Mouse (Mus musculus) urinary bladder, postnatal 10 days (tissue): ENCODE results near the gene Mrps11.

Experiments used
- DNase-seq: peaks from one replicate; pipeline ENCODE4 v3.0.0; 2022; ENCODE audit warnings: low spot score

Gene Mrps11

DNA sequence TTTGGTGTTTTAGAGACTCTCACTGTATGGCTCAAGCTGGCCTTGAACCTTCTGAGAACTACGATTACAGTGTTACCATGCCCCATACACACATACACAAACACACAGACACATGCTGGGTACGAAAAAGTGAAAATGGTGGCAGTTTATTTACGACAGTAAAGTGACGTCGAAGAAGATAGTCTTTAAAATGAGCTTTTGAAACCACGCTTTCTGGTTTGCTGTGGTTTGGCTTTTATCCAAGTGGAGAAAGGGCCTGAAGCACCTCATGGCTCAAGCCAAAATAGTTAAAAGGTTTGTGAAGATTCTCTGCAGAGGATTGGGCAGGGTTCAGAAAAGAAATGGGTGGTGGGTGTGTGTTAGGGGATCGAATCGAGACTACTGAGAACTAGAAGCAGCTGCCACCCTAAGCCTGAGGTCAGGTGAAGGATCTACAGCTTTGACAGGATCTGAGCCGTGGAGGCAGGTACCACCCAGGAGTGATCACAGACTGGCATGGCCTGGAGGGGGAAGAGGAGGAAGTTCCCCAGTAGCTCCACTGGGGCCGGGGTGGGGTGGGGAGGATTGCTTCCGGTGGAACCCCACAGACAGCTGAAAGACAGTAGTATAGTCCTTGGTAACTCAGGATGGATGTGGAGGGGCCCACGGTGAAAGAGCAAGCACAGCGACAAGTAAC, 11.1 kb downstream of the Mrps11 start:
- DNase-seq, result no peak

- no peak for DNase-seq
Measured at GRCm38 (mm10) chr7:78794571-78795092, 11.7 kb downstream of the Mrps11 start.

GRCm38 (mm10) chr7:78796624-78797023, 13.7 kb downstream of the Mrps11 start:
- no peak for DNase-seq

DNA sequence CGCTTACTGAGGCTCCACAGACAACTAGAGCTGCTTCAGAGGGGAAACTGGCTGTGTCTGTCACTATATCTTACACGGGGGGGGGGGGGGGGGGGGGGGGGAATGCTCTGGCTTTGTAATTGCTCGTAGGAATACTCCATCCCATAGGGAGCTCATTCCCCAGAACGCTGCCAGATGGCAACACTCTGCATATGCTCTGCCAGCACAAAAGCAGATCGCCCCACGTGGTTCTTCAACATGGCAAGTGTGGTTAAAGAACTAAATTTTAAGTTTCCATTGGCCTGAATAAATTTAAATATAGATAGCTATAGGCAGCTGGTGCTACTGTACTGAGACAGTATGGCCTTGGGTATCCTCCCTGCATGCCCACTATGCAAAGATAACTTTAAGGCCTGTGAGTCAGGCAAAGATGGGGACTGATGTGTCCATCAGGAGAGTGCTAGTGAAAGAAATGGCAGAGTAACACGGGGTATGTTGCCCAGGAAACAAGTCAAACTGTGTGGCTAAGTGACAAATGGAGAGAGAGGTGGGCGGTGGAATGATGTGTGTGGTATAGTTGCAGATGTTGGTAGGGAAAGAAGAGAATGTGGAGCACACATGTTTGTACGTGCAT, 15.0 kb downstream of the Mrps11 start:
- no peak for DNase-seq

DNA sequence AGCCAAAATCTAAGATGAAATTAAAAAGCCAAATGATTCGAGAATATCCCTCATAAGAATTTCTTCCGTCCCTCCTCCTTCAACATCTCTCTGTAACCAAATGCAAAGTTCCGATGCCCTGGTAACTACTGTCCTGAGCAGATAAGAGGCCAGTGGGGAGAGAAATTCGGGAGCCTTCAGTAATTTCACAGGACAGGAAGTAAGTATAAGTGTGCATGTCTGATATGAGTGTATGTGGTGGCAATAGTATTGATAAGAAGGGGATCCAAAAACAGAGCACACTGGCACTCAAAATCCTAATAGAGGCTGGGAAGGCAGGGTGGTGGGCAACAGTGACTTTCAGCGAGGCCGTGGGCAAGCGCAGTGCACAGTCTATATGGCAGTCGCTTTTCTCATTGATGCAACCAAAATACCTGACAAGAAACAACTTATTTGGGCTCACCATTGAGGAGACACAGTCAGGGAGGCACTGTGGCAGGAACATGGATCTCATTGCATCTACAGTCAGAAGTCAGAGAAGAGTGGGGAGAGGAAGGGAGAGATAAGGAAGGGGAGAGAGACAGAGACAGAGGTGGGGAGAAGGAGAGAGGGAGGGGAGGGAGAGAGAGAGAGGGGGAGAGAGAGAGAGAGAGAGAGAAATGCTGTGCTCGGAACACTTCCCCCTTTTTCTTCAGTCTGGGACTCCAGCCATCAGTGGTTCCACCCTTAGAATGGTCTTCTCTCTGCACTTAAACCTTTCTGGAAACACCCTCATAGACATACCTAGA, 17.0 kb downstream of the Mrps11 start:
- no peak for DNase-seq

GRCm38 (mm10) chr7:78803841-78804240, 20.9 kb downstream of the Mrps11 start:
- DNase-seq, result no peak

DNA sequence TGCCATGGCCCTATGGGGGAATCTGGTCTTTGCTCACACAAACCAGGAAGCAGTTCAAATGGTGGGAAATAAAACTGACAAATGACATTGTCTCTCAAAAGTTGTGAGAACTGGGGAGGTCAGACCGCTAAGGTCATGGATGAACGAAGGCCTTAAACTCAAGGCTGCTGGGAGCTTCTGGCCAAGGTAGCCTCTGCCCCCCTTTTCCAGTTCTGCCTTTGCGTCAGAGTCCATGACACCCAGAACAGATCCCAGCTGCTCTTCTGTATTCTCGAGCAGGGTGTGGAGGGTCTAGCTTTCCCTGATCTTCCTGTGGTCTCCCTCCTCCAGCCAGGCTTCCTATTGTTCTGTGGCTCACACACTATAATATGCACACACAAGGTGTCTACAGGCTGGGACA, 24.3 kb downstream of the Mrps11 start:
- no peak for DNase-seq

- DNase-seq, result no peak
Measured at GRCm38 (mm10) chr7:78813791-78814190, 30.9 kb downstream of the Mrps11 start.

DNA sequence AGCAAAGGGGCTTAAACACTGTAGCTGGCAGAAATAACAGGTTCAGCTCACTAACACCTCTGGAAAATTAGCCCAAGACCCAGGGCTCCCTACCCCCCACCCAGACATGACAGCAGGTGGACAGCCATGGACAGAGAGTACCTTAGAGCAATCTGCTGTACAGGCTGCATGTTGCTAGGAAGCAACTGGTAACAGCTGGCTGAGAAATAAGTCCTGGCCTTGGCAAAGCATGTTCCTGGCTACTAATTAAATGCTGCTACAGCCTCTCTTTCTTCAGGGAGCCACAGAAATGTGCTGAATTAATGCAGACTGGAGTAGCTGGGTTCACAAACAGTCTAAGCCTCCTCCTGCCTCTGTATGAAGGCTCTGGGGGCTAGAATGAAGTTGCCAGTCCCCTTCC, 31.8 kb downstream of the Mrps11 start:
- no peak for DNase-seq

GRCm38 (mm10) chr7:78818336-78818735, 35.4 kb downstream of the Mrps11 start:
- no peak for DNase-seq

DNA sequence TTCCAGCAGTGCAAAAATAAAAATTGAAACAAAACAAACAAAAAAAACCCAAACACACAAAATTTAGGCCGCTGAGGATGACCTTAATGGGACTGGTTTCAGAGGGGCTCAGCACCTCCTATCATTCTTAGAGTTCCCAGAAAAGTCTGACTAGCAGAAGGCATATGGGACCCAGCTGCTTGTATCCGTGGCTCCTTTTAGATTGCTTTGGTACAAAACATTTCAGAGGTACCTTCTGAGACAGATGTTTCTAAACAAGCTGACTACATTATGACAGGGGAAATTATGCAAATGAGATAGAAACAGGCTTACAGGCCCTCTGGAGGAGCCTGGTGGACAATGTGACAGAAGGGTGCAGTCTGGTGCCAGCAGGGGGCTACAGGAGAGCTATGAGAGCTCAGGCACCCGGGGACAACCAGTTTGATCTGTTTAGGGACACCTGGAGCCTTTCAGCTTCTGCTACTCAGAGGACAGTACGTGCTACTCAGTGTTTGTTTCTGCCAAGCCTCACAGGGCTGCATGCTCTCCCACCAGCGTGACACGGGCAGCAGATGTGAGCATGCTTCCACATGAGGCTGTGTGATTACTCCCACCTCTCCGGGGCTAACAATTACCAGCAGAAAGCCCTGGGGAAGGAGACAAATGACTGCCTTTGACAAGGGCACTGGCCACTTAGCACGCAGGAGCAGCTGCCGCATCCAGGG, 43.9 kb downstream of the Mrps11 start:
- no peak for DNase-seq

DNA sequence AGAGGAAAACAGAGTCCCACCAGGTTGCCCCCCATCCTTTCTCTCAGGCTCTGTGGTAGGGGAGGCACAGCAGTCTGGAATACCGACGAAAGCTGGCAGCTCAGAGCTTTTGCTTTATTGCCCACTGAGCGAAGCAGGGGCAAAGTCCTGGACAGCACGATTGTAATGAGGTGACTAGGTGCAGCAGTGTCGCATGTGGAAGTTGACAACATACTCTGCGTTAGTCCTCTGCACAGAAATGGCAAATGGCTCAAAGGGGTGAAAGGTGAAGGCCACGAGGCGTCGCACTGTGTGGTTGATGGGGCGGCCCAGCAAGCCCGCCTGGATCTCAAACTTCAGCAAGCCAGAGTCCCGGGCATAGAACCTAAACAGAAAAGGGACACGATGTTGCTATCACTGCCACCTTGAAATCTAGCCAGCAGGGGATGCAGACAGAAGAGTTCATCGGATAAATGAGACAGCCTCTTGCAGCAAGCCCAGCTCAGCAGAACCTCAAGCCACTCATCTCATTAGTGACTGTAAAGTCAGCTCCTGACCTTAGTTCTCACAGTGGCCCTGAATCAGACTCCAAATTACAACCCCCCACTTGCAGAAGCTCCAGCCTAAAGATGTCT, 44.9 kb downstream of the Mrps11 start:
- DNase-seq, result no peak

DNA sequence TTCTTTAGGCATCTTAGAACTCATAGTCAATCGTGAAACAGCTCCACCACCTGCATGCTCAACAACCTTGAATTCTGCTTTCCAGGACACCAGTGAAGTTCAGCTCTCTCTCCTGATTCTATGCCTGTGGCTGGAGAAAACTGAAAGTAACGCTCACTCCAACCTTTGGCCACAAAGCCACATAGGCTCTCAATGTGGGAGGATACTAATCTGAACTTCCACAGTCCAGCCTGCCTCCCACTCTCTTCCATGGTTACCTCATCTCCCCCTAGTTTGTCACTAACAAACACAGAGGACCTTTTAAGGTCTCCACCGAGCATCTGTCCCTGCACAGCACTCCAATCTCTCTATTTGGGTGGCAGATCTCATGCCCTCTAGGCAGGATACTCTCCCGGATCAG, 52.7 kb downstream of the Mrps11 start:
- DNase-seq, result no peak

GRCm38 (mm10) chr7:78837250-78837649, 54.3 kb downstream of the Mrps11 start:
- no peak for DNase-seq

GRCm38 (mm10) chr7:78841601-78842000, 58.7 kb downstream of the Mrps11 start:
- no peak for DNase-seq
